Mouse (Mus musculus) layer of hippocampus, adult 18-20 months (tissue): ENCODE results near the gene Gm20708. TPM values are rescaled to one million over a fixed set of nuclear protein-coding genes. Genes with fewer than 3 reads are reported as not detected.

Source experiments
- DNase-seq, 2 experiments: peaks; one replicate each; pipeline ENCODE4 v3.0.0; 2022; ENCODE audit warnings: low spot score in 2 of 2
- total RNA-seq, 2 experiments: library from RNA; stranded (reverse); gene quantifications; 2 replicates each; pipeline ENCODE4 v1.2.3; 2021

Gene Gm20708
- total RNA-seq, 2 experiments from 2014 or later, result 1.5 to 2.2 TPM

DNA sequence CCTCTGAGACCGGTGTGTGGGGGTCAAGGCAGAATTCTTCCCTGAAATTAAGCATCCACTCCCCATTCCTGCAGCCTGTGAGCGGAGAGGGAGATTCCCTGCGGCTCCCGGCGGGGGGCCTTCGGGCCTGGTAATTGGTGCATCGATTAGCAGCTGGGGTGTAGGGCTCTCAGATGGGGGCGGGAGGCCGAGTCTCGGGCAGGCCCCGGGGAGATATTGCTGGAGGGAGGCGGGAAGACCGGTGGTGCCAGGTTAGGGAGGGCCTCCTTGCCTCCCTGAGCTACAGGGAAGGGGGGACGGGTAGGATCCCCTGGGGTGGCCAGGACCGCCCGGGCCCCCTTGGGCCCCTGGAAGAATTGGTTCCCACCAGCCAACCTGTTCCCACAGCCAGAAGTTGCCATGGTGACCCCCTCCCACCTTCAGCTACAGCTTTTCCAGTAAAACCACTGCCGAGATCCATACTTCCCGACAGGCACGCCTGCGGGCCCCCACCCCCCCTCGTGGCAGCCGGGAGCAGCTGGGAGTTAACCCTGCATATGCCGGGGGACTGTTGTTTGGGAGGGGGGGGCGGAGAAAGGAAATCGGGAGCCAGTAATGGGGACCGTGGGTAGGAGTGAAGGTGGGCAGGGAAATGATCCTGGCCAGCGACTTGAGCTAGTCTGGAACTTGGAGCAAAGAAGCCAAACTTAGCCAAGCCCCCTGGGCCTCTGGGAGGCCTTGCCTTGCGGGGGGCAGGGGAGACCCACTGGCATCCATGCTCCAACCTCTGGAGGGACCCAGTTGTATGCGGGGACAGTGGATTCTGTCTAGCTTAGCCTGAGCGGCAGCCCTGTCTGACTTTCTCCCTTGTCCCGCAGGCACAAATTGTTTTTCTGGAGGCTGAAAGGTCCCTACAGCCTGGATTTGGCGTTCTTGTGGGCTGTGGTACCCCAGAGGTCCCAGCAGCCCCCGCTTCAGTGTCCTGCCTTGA is 79.7 kb downstream of the Gm20708 start:
- DNase-seq, result no peak

Other genes with a start within 250 kb of the Gm20708 start
- gene Tnrc6c, start 155.4 kb upstream of the Gm20708 start, total RNA-seq, result 10 to 100 TPM; 66.1 to 67.7 TPM
- 1 to 10 TPM in 1 of 2 experiments, under 1 TPM in 1; 0.72 to 1.1 TPM for gene Tmc8, start 27.6 kb upstream of the Gm20708 start, total RNA-seq
- 10 to 100 TPM in 1 of 2 experiments, 1 to 10 TPM in 1; 5.9 to 10.6 TPM for gene Tmc6, start 27.5 kb upstream of the Gm20708 start, total RNA-seq
- under 1 TPM in 1 of 2 experiments, not detected in 1; 0.40 TPM for gene 6030468B19Rik, start 12.0 kb upstream of the Gm20708 start, total RNA-seq
- 10 to 100 TPM; 12.3 to 12.4 TPM for gene Syngr2, start within 50 bp of the Gm20708 start, total RNA-seq
- 1 to 10 TPM; 3.3 to 7.3 TPM for gene Afmid, start 16.3 kb downstream of the Gm20708 start, total RNA-seq
- gene Tk1, start 16.4 kb downstream of the Gm20708 start, total RNA-seq, result under 1 TPM; 0.43 to 0.50 TPM
- gene Birc5, start 39.6 kb downstream of the Gm20708 start, total RNA-seq, result 1 to 10 TPM in 1 of 2 experiments, under 1 TPM in 1; 0.82 to 1.1 TPM
- not detected for gene Tmem235, start 51.1 kb downstream of the Gm20708 start, total RNA-seq
- gene Tha1, start 63.8 kb downstream of the Gm20708 start, total RNA-seq, result 1 to 10 TPM; 2.8 to 3.0 TPM
- 1 to 10 TPM; 1.0 to 1.3 TPM for gene Socs3, start 160.4 kb downstream of the Gm20708 start, total RNA-seq
- 10 to 100 TPM; 78.8 to 81.7 TPM for gene Pgs1, start 176.6 kb downstream of the Gm20708 start, total RNA-seq